Mouse (Mus musculus) thymus, adult 2 months (tissue): Measurements from ENCODE around the gene Arpc3. TPM values are rescaled to one million over a fixed set of nuclear protein-coding genes. Genes with fewer than 3 reads are reported as not detected.
"Not testable (repeated sequence)": the region's sequence is repeated elsewhere in the genome, so short reads cannot be mapped to it uniquely, and the experiment has no call there.

Experiments
- DNase-seq: peaks from one replicate; pipeline ENCODE4 v3.0.0; 2021
- H3K27ac ChIP-seq: fragments of 200-500 bp; 2 replicates; pipeline ENCODE4 v1.5.1; 2012; ENCODE audit warnings: low read length, control low read depth; ENCODE audit not compliant: control insufficient read depth, insufficient read depth
- H3K27me3 ChIP-seq: fragments of 200-500 bp; 2 replicates; pipeline ENCODE4 v1.6.1; 2012; ENCODE audit warnings: mild to moderate bottlenecking, low read length, moderate library complexity, mixed read lengths; ENCODE audit not compliant: control insufficient read depth, insufficient read depth
- H3K36me3 ChIP-seq: fragments of 200-500 bp; 2 replicates; pipeline ENCODE4 v1.6.1; 2012; ENCODE audit warnings: mild to moderate bottlenecking, low read length, moderate library complexity; ENCODE audit not compliant: control insufficient read depth, insufficient read depth
- H3K4me1 ChIP-seq: fragments of 200-500 bp; replicated peaks from 2 replicates; pipeline ENCODE4 v1.6.1; 2012; ENCODE audit warnings: low read length; ENCODE audit not compliant: control insufficient read depth, insufficient read depth
- H3K4me3 ChIP-seq: fragments of 200-500 bp; 2 replicates; pipeline ENCODE4 v1.5.1; 2012; ENCODE audit warnings: mild to moderate bottlenecking, low read length, control low read depth, moderate library complexity; ENCODE audit not compliant: control insufficient read depth, insufficient read depth
- CTCF ChIP-seq: fragments of 200-500 bp; IDR thresholded peaks from 2 replicates; pipeline ENCODE4 v1.5.1; 2012; ENCODE audit warnings: mild to moderate bottlenecking, control low read depth, low read length, moderate library complexity, borderline replicate concordance; ENCODE audit not compliant: control insufficient read depth, poor library complexity, insufficient read depth; ENCODE audit errors: extremely low read depth
- POLR2A ChIP-seq: fragments of 200-500 bp; IDR thresholded peaks from 2 replicates; pipeline ENCODE4 v1.6.1; 2012; ENCODE audit warnings: mild to moderate bottlenecking, low read length, control low read depth, moderate library complexity; ENCODE audit not compliant: control insufficient read depth, poor library complexity, insufficient read depth; ENCODE audit errors: extremely low read depth
- WGBS: fragments of 180-500 bp; shearing (Covaris S2); methylation state at CpG from one replicate; pipeline ENCODE4 v1.1.7; 2018; 5-methylcytosine and 5-hydroxymethylcytosine counted together
- polyA plus RNA-seq: library from polyadenylated mRNA; depleted of rRNA; stranded (reverse); fragments of >200 nt; gene quantifications from 2 replicates; pipeline ENCODE4 v1.2.3, GENCODE M21; 2012

Gene Arpc3
- polyA plus RNA-seq, 1 experiment: 224 TPM

DNA sequence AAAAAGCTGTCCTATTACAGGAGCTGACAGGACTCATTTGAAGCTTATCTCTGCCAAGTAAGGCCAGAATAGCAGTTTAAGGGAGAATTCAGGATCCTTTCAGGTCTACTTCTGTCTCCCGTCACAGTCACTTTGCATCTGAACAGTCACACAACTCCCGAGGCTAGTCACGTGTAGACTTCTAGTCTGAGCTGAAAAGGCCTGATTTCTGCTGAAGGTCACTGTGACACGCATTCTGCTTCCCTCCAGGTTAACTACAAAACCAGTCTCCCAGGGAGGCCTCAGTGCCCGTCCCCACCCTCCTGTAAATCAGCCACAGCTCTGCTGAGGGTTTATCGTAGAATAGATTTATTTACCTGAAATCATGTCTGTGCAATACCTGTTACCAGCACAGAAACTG lies 61.5 kb downstream of the Arpc3 start:
- Histone ChIP-seq H3K27ac (no peak overlapping the region), H3K4me3 (no peak overlapping the region), H3K27me3 (no peaks in the 10 kb centered on the region), H3K4me1 (no peaks in the 10 kb centered on the region), H3K36me3 (peaks cover 39% of the 10 kb centered on the region)
- no peak for TF ChIP-seq CTCF
- no peak for TF ChIP-seq POLR2A
- DNase-seq: no peak
- 97% methylated on average over 6 of the region's 6 CpGs for WGBS

DNA sequence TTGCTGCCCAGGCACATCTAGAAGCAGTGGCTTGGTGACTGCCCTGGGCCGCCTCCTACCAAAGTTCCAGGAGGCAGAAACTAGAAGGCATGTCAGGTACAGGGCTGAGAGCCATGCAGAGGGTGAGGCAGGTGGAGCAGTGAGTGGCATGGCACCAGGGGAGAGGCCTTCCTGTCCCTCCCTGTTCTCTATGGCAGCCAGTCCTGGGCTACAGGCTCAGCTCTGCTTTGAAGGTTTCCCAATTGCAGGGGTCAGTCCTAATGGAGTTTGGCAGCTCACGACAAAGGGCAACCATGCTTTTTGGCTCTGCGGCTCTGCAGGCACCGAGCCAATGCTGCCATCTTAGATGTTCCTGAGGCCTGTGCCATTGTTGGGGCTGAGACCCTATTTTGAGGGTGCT lies 62.8 kb downstream of the Arpc3 start:
- Histone ChIP-seq H3K27me3 (no peaks in the 10 kb centered on the region), H3K27ac (no peak overlapping the region), H3K4me1 (no peaks in the 10 kb centered on the region), H3K4me3 (no peak overlapping the region), H3K36me3 (peaks cover 51% of the 10 kb centered on the region)
- DNase-seq: no peak
- TF ChIP-seq CTCF (no peak), POLR2A (no peak)
- WGBS: 97% methylated on average over 4 of the region's 4 CpGs

DNA sequence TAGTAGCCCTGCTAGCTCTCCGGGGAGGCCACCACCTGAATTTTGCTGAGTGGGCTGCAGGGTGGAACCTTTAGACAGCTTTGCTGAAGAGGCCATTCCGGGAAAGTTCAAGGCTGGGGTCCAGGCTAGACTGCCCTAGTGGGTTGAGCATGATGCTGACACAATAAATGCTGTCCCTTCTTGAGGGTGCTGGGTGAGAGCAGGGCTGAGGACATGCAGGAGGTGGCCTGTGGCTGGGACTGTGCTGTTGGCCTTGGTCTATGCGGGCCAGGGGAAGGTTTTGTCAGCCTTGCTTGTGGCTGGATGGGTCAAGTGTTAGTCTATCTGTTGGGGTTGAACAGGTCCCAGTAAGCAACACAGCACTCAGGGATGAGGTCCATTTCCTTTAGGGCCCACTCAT lies 63.2 kb downstream of the Arpc3 start:
- Histone ChIP-seq H3K4me1 (no peaks in the 10 kb centered on the region), H3K27me3 (no peaks in the 10 kb centered on the region), H3K27ac (no peak overlapping the region), H3K36me3 (peaks cover 55% of the 10 kb centered on the region), H3K4me3 (no peak overlapping the region)
- TF ChIP-seq CTCF: no peak
- TF ChIP-seq POLR2A: no peak
- WGBS: 94% methylated on average over 3 of the region's 3 CpGs
- no peak for DNase-seq

DNA sequence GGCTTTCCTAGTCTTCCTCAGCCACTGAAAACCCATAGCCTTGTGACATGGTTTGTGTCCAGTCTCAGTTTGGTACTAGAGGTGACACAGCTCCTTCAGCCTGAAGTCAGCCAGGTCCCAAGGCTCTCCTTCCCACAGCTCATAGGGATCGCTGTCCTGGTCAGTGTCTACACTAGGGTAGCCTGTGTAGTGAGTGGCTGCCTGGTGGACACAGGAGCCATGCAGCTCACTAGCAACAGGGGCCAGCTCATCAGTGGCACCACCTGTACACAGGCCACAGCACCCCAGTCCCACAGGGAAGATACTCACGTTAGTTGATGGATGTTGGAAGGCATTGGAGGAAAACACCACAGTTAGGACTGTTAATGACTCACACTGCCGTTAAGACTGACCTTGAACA lies 63.9 kb downstream of the Arpc3 start:
- no peak overlapping the region for H3K27ac ChIP-seq
- H3K4me3 ChIP-seq: no peak overlapping the region
- TF ChIP-seq CTCF (no peak), POLR2A (no peak)
- no peaks in the 10 kb centered on the region for H3K27me3 ChIP-seq
- DNase-seq: no peak
- peaks cover 62% of the 10 kb centered on the region for H3K36me3 ChIP-seq
- H3K4me1 ChIP-seq: no peaks in the 10 kb centered on the region
- 99% methylated on average over 3 of the region's 3 CpGs for WGBS

DNA sequence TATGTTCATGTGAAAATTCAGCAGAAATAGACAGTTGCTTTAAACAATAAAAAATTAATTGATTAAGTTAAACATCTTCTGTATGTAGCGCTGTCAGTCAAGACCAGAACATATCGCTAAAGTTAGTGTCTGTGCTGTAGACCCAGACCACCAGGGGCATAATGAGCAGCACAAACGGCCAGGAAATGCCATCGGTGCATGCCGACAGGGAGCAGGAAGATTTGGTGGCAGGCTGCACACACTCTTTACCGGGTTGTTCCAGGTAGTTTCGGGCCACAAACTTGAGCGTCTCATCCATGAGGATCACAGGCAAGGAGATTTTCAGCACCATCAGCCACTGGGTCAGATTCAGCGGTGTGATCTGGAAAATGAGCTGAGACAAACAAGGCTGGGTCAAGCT lies 65.4 kb downstream of the Arpc3 start:
- WGBS: 95% methylated on average over 9 of the region's 9 CpGs
- not testable (repeated sequence) for H3K4me1 ChIP-seq, H3K4me3 ChIP-seq, H3K27ac ChIP-seq, H3K27me3 ChIP-seq, DNase-seq
- peaks cover 76% of the 10 kb centered on the region for H3K36me3 ChIP-seq

DNA sequence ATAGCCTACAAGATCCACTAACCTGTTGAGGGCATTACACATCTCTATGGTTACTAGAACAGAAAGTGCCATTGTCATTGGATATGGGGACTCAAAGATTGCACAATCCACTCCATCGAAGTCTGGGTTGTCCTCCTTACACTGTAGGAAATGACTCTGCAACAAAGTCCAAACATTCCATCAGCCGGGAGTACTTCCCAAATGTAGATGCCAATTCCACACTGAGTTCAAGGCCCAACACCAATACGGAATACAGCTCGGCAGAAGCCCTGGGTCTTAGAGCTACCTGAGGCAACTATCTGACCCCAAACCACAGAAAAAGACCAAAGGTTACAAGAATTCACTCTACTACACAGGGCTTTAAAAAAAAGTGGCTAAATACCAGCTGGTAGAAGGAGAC lies 66.4 kb downstream of the Arpc3 start:
- Histone ChIP-seq H3K27me3 (no peaks in the 10 kb centered on the region), H3K4me1 (no peaks in the 10 kb centered on the region), H3K4me3 (no peak overlapping the region), H3K36me3 (peaks cover 84% of the 10 kb centered on the region), H3K27ac (no peak overlapping the region)
- TF ChIP-seq CTCF (no peak), POLR2A (no peak)
- 92% methylated on average over 4 of the region's 4 CpGs for WGBS
- DNase-seq: no peak

DNA sequence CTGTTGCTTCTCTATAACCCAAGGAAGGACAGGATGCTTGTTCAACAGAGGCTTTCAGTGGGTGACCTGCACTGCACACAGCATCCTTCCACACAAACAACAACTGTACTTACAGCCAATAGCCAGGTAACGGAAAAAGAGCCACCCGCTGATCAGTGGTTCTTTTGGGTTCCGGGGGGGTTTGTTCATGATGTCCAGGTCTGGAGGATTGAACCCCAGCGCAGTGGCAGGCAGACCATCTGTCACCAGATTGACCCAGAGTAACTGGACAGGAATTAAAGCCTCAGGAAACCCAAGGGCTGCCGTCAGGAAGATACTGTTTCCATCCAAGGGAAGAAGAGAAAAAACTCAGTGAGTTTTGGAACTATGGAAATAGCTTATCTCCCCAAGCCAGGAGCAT lies 67.7 kb downstream of the Arpc3 start:
- peaks cover 85% of the 10 kb centered on the region for H3K36me3 ChIP-seq
- 97% methylated on average over 5 of the region's 5 CpGs for WGBS
- TF ChIP-seq CTCF (no peak), POLR2A (no peak)

More for the DNA sequence above, 67.7 kb downstream of the Arpc3 start:
- Histone ChIP-seq H3K4me1 (no peaks in the 10 kb centered on the region), H3K4me3 (no peak overlapping the region), H3K27ac (no peak overlapping the region), H3K27me3 (no peaks in the 10 kb centered on the region)
- DNase-seq: no peak
